Mouse (Mus musculus) thymus, postnatal 25 days (tissue): ENCODE data around the gene Slc35f1.

ENCODE experiments used
- DNase-seq: peaks from one replicate; pipeline ENCODE4 v3.0.0; 2022

Slc35f1 gene

GRCm38 (mm10) chr10:53115028-53115427, 424.7 kb downstream of the Slc35f1 start:
- peak; percentile 24 for DNase-seq

DNA sequence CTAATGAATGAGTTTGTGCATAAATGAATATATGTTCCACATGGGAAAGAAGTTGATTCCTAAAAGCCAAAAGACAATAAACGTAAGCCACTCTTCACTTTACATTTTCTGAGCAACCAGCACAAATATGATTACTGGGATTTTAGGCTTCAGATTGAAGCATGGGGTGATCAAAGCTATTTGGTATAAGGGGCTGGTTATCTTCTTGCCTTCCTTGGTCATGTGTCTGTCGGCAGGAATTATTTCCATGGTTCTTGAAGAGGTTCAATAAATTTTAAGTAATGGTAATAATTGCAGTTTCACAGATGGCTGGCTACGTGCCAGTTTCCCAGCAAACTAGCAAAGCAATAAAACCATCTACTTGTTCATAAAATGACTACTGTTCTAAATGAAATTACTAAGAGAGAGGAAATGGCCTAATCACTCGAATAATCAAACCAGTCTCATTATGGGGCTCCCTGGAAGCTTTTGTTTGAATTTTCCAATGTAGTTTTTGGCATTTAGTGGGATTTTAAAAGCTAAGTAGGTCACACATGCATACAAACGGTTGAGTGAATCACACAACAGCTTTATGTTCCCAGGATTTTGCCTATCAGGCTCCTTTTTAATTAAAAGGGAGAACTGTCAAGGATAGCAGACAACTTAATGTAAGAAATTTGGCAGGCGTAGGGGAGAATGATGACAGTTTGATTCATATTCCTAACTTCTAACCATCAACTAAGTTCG, 425.5 kb downstream of the Slc35f1 start:
- no peak for DNase-seq

- DNase-seq = no peak
Measured at GRCm38 (mm10) chr10:53120608-53121007, 430.3 kb downstream of the Slc35f1 start.

- DNase-seq = no peak
Measured at GRCm38 (mm10) chr10:53124365-53124764, 434.0 kb downstream of the Slc35f1 start.

DNA sequence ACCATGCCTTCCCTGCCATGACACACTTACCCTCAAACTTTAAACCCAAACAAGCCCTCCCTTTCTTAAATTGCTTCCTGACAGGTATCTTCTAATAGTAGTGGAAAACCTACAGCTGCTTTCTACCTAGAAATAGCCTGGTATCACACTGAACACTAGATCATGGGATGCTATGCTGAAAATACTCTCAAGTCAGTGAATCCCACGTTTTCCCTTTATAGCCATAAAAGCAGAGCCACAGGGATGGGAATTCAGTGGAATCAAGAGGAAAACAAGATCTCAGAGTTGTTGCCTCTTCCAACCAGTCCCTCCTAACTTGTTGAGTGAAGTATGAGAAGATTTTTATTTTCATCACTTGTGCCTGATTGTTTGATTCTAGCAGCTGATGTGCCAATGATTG, 442.4 kb downstream of the Slc35f1 start:
- no peak for DNase-seq

- DNase-seq = no peak
Measured at GRCm38 (mm10) chr10:53150321-53150720, 460.0 kb downstream of the Slc35f1 start.

DNA sequence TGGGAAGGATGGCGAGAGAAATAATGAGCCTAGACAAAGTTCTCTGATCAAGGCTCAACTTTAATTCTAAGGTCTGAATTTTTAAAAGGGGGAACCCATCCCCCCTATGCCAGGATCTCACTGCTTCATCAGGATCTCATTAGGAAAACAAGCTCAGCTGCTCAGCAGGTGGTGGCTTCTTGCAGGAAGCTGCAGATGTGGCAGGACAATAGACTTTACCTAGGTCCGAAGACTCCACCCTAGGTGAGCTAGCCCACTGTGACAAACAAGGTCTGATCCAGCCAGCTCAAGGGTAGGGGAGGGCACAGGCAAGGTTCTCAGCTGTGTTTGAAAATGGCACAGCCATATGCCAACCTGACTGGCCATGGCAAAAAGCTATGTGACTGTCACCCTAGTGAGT, 460.6 kb downstream of the Slc35f1 start:
- no peak for DNase-seq

DNA sequence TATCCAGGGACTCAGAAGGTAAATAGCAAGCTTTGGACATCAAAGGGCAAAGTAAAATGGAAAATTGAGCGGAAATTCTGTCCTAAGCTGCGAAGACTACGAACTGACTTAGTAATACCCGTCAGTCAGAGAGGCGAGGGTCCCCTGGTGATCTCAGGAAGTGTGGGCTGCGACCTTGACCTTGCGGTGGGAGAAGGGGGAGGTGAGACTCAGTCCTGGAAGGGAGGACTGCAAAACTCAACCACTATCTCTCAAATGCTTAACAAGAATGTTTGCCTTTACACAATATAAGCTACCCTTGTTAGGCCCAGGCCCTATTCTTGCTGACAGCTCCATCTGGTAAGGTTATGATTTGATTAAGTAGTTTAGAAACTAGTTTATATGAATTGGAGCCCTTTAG, 466.0 kb downstream of the Slc35f1 start:
- no peak for DNase-seq

GRCm38 (mm10) chr10:53157740-53158139, 467.4 kb downstream of the Slc35f1 start:
- no peak for DNase-seq
